Mouse (Mus musculus): Measurements from ENCODE around the gene Tmem130. TPM values are rescaled to one million over a fixed set of nuclear protein-coding genes. Genes with fewer than 3 reads are reported as not detected.
A peak's percentile ranks its signal among the peaks of the same experiment; 100 is the strongest.

Tmem130 gene
- polyA plus RNA-seq (2014; fragmentation: Nextera tagmentation; extraction: Ambion mirVana) = 0.12 and 0.24 TPM in 2 replicates

GRCm38 (mm10) chr5:144761161-144761868, at the start of gene Tmem130:
Gene Tmem130 (minus strand): TSS chr5:144761818.
- no peaks in the 10 kb centered on the region for H3K9me3 ChIP-seq (ENCODE audit: low read depth, low read length)
- H3K27me3 ChIP-seq (ENCODE audit: insufficient read depth, low read length) = peaks cover 14% of the 10 kb centered on the region
- H3K9ac ChIP-seq = no peak within 1 kb of the TSS
- peak within 1 kb of the TSS; percentile 50 for H3K4me2 ChIP-seq
- H3K4me1 ChIP-seq (ENCODE audit: insufficient read depth) = no peaks in the 10 kb centered on the region
- DNase-seq (peak; percentile 13), ATAC-seq (ENCODE audit: insufficient read depth) (no peak)
- 1% methylated on average over 38 of the region's 38 CpGs for WGBS
- H3K36me3 ChIP-seq (ENCODE audit: insufficient read depth) = no peaks in the 10 kb centered on the region
- no peak within 1 kb of the TSS for H3K27ac ChIP-seq (ENCODE audit: low read depth)
- peak within 1 kb of the TSS; percentile 19 for H3K4me3 ChIP-seq (ENCODE audit: low read depth, low read length)
- no peak for TF ChIP-seq CTCF (IDR thresholded peaks at IDR 0.05; ENCODE audit: low read depth)

DNA sequence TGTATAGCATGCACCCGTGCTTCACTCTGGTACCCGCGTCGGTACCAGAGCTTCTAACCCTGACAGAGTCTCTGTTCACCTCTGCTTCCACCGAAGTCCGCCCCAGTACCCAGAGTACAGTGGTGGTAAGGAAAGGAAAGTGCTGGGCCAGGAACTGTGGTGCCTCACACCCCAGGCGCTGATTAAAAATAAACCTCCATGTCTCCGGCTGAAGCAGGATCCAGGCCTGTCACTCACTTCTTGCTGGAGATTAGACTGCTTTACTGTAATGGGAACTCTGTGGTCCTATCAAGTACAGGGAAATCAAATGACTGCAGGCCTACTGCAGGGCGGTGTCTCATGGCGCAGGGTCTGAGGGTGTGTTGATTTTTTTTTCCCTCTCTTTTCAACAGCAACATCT, 45.3 kb upstream of the Tmem130 start:
- Histone ChIP-seq H3K9ac (no peak overlapping the region), H3K36me3 (ENCODE audit: insufficient read depth) (peaks cover 97% of the 10 kb centered on the region), H3K4me1 (ENCODE audit: insufficient read depth) (no peaks in the 10 kb centered on the region), H3K9me3 (ENCODE audit: low read depth, low read length) (no peaks in the 10 kb centered on the region), H3K4me2 (no peak overlapping the region), H3K27ac (ENCODE audit: low read depth) (no peak overlapping the region), H3K4me3 (ENCODE audit: low read depth, low read length) (no peak overlapping the region), H3K27me3 (ENCODE audit: insufficient read depth, low read length) (no peaks in the 10 kb centered on the region)
- DNase-seq (no peak), ATAC-seq (ENCODE audit: insufficient read depth) (no peak)
- WGBS = 93% methylated on average over 10 of the region's 10 CpGs
- TF ChIP-seq CTCF (IDR thresholded peaks at IDR 0.05; ENCODE audit: low read depth) = no peak

DNA sequence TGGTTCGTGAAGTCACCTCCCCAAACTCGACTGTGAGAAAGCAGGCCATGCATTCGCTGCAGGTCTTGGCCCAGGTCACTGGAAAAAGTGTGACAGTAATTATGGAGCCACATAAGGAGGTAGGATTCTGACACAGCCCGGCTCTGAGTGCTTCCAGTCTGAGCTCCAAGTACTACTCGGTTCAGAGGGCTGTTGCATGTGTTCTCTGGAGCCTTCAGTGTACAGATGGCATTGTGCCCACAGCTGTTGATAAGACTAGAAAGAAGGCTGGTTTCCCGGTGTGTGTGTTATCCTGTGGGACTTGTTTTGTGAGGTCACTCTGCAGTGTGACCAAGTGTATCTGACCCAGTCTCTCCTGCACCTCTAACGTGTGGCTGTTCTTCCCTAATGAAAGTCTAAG, 42.6 kb upstream of the Tmem130 start:
- Histone ChIP-seq H3K4me2 (no peak overlapping the region), H3K9me3 (ENCODE audit: low read depth, low read length) (no peaks in the 10 kb centered on the region), H3K27ac (ENCODE audit: low read depth) (no peak overlapping the region), H3K4me1 (ENCODE audit: insufficient read depth) (no peaks in the 10 kb centered on the region), H3K27me3 (ENCODE audit: insufficient read depth, low read length) (no peaks in the 10 kb centered on the region), H3K4me3 (ENCODE audit: low read depth, low read length) (no peak overlapping the region), H3K9ac (no peak overlapping the region), H3K36me3 (ENCODE audit: insufficient read depth) (peaks cover 97% of the 10 kb centered on the region)
- ATAC-seq (ENCODE audit: insufficient read depth) (no peak), DNase-seq (no peak)
- no peak for TF ChIP-seq CTCF (IDR thresholded peaks at IDR 0.05; ENCODE audit: low read depth)
- WGBS = 86% methylated on average over 7 of the region's 7 CpGs

DNA sequence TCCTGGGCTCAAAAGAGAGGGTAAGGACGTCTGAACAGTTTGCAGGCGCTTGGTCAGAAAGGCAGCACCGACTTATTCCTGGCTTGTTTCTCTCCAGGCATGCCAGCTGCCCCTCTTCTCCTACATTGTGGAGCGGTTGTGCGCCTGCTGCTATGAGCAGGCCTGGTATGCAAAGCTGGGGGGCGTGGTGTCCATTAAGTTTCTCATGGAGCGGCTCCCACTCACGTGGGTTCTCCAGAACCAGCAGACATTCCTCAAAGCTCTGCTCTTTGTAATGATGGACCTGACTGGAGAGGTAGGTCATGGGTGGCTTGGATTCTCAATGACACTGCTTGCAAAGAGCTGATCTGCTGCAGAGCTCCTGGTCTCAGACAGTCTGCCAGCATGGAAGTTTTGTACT, 41.4 kb upstream of the Tmem130 start:
- Histone ChIP-seq H3K36me3 (ENCODE audit: insufficient read depth) (peaks cover 96% of the 10 kb centered on the region), H3K4me1 (ENCODE audit: insufficient read depth) (no peaks in the 10 kb centered on the region)
- TF ChIP-seq CTCF (IDR thresholded peaks at IDR 0.05; ENCODE audit: low read depth) = no peak

GRCm38 (mm10) chr5:144797116-144797515, 35.5 kb upstream of the Tmem130 start:
- Histone ChIP-seq H3K9me3 (ENCODE audit: low read depth, low read length) (no peaks in the 10 kb centered on the region), H3K4me1 (ENCODE audit: insufficient read depth) (no peaks in the 10 kb centered on the region), H3K4me3 (ENCODE audit: low read depth, low read length) (no peak overlapping the region), H3K4me2 (no peak overlapping the region), H3K27ac (ENCODE audit: low read depth) (no peak overlapping the region), H3K36me3 (ENCODE audit: insufficient read depth) (peaks cover 99% of the 10 kb centered on the region), H3K27me3 (ENCODE audit: insufficient read depth, low read length) (no peaks in the 10 kb centered on the region), H3K9ac (no peak overlapping the region)
- no peak for TF ChIP-seq CTCF (IDR thresholded peaks at IDR 0.05; ENCODE audit: low read depth)
- ATAC-seq (ENCODE audit: insufficient read depth) = no peak
- DNase-seq = no peak
- 90% methylated on average over 7 of the region's 7 CpGs for WGBS

More for the DNA sequence above, 41.4 kb upstream of the Tmem130 start:
- H3K4me3 ChIP-seq (ENCODE audit: low read depth, low read length) = no peak overlapping the region
- H3K9ac ChIP-seq = no peak overlapping the region
- DNase-seq = no peak
- H3K9me3 ChIP-seq (ENCODE audit: low read depth, low read length) = no peaks in the 10 kb centered on the region
- H3K27me3 ChIP-seq (ENCODE audit: insufficient read depth, low read length) = no peaks in the 10 kb centered on the region
- H3K27ac ChIP-seq (ENCODE audit: low read depth) = no peak overlapping the region
- no peak overlapping the region for H3K4me2 ChIP-seq
- 89% methylated on average over 8 of the region's 8 CpGs for WGBS
- ATAC-seq (ENCODE audit: insufficient read depth) = no peak

DNA sequence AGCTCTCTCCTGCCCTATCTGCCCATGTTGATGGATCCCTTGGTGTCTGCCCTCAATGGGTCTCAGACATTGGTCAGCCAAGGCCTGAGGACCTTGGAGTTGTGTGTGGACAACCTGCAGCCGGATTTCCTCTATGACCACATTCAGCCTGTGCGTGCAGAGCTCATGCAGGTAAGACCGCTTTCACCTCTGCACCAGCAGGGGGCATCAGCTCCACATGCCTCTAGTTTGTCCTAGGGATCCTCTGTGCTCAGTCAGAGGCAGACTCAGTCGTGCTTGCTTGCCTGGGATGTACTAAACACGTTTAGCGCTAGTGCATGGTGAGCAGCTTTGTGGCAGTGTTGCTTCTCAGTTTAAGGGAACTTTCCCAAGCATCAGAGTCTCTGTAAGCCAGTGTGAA, 33.1 kb upstream of the Tmem130 start:
- DNase-seq = peak; percentile 47
- peak; percentile 52 for ATAC-seq (ENCODE audit: insufficient read depth)

GRCm38 (mm10) chr5:144793374-144793773, 31.8 kb upstream of the Tmem130 start:
- H3K4me1 ChIP-seq (ENCODE audit: insufficient read depth) = no peaks in the 10 kb centered on the region
- no peak overlapping the region for H3K27ac ChIP-seq (ENCODE audit: low read depth)
- no peak overlapping the region for H3K4me3 ChIP-seq (ENCODE audit: low read depth, low read length)
- TF ChIP-seq CTCF (IDR thresholded peaks at IDR 0.05; ENCODE audit: low read depth) = no peak
- DNase-seq (no peak), ATAC-seq (ENCODE audit: insufficient read depth) (no peak)
- H3K9me3 ChIP-seq (ENCODE audit: low read depth, low read length) = no peaks in the 10 kb centered on the region
- WGBS = 79% methylated on average over 5 of the region's 5 CpGs
- H3K9ac ChIP-seq = no peak overlapping the region
- H3K4me2 ChIP-seq = no peak overlapping the region
- H3K36me3 ChIP-seq (ENCODE audit: insufficient read depth) = peaks cover 100% of the 10 kb centered on the region
- no peaks in the 10 kb centered on the region for H3K27me3 ChIP-seq (ENCODE audit: insufficient read depth, low read length)

More for the DNA sequence above, 33.1 kb upstream of the Tmem130 start:
- Histone ChIP-seq H3K9ac (no peak overlapping the region), H3K27me3 (ENCODE audit: insufficient read depth, low read length) (no peaks in the 10 kb centered on the region), H3K9me3 (ENCODE audit: low read depth, low read length) (no peaks in the 10 kb centered on the region), H3K36me3 (ENCODE audit: insufficient read depth) (peaks cover 99% of the 10 kb centered on the region), H3K27ac (ENCODE audit: low read depth) (no peak overlapping the region), H3K4me1 (ENCODE audit: insufficient read depth) (no peaks in the 10 kb centered on the region), H3K4me2 (no peak overlapping the region), H3K4me3 (ENCODE audit: low read depth, low read length) (no peak overlapping the region)
- WGBS = 66% methylated on average over 6 of the region's 6 CpGs
- TF ChIP-seq CTCF (IDR thresholded peaks at IDR 0.05; ENCODE audit: low read depth) = peak; percentile 77
